Mouse (Mus musculus): ENCODE measurements around the gene Mcu.

The Mcu gene

GRCm38 (mm10) chr10:59424453-59424852 lies 192.0 kb downstream of the Mcu start:
- peak in 1 of 2 experiments; percentile 62 for DNase-seq

- DNase-seq: no peak
Observed at GRCm38 (mm10) chr10:59419516-59419915, 197.0 kb downstream of the Mcu start.

GRCm38 (mm10) chr10:59416623-59417022 lies 199.9 kb downstream of the Mcu start:
- DNase-seq: no peak

- no peak for DNase-seq
Observed at GRCm38 (mm10) chr10:59413711-59414110, 202.8 kb downstream of the Mcu start.

- DNase-seq: no peak
Observed at GRCm38 (mm10) chr10:59410264-59410663, 206.2 kb downstream of the Mcu start.

GRCm38 (mm10) chr10:59408499-59408898 lies 208.0 kb downstream of the Mcu start:
- DNase-seq: no peak

GRCm38 (mm10) chr10:59403793-59404149 lies 212.7 kb downstream of the Mcu start:
- DNase-seq: no peak

GRCm38 (mm10) chr10:59402899-59403792 lies 213.3 kb downstream of the Mcu start, which contains the start of gene Pla2g12b:
Gene Pla2g12b, plus strand, starts transcription at chr10:59403660.
- no peak for DNase-seq

Measured in kidney, postnatal 25 days (tissue).